Mouse (Mus musculus): ENCODE data around the gene Tmed9.

- peak; percentile 36 for TF ChIP-seq CTCF (conservative IDR thresholded peaks at IDR 0.05; ENCODE audit: low read length)
- TF ChIP-seq NANOG (IDR thresholded peaks at IDR 0.05; ENCODE audit: borderline replicate concordance, low read length), result no peak
- no peak for TF ChIP-seq POU5F1 (IDR thresholded peaks at IDR 0.05; ENCODE audit: borderline replicate concordance, low read length)
Measured at GRCm38 (mm10) chr13:55644525-55644924, 71.0 kb downstream of the Tmed9 start.
